Mouse (Mus musculus) left cerebral cortex, postnatal 14 days (tissue): ENCODE data around the gene Acat3. TPM values are rescaled to one million over a fixed set of nuclear protein-coding genes. Genes with fewer than 3 reads are reported as not detected.
A peak's percentile ranks its signal among the peaks of the same experiment; 100 is the strongest.

Experiments used
- DNase-seq, 2 experiments: peaks; one replicate each; pipeline ENCODE4 v3.0.0; 2021 to 2022; ENCODE audit warnings: low spot score in 2 of 2, mixed read lengths in 1 of 2
- intact Hi-C: fragments of 180-260 bp; cut with DNase I; formaldehyde crosslinking; loops from one replicate; pipeline ENCODE4 v1.15.1; 2025
- total RNA-seq, 2 experiments: library from RNA; stranded (reverse); gene quantifications; 2 replicates each; pipeline ENCODE4 v1.2.3; 2021

Acat3 gene
- total RNA-seq, 2 experiments from 2014 or later, result 2.1 to 2.9 TPM

DNA sequence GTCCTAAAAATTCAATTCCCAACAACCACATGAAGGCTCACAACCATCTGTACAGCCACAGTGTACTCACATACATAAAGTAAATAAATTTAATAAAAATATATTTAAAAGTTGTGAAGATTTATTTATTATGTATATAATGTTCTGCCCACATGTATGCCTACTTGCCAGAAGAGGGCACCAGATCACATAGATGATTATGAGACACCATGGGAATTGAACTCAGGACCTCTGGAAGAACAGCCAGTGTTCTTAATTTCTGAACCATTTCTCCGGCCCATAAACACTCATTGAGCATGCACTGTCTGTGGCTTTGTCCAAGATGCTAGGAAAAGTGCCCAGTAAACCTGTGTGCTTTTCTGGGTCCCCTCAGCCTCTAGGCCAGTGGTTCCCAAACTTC is 59.2 kb downstream of the Acat3 start:
- intact Hi-C loops, result loop anchor here (5.0 kb wide), 1 partner anchor 116 kb away; no protein-coding TSS in a partner anchor

GRCm38 (mm10) chr17:12880178-12880577 is 60.2 kb downstream of the Acat3 start:
- intact Hi-C loops, result loop anchor here (5.0 kb wide), 1 partner anchor 117 kb away; no protein-coding TSS in a partner anchor

More for the DNA sequence above, 59.2 kb downstream of the Acat3 start:
- no peak for DNase-seq

GRCm38 (mm10) chr17:12875734-12876133 is 64.7 kb downstream of the Acat3 start, which contains the start of gene Mrgprh:
Gene Mrgprh (plus strand): TSS chr17:12876034.
- no peak for DNase-seq
- intact Hi-C loops, result no loop called here

More at GRCm38 (mm10) chr17:12880178-12880577, 60.2 kb downstream of the Acat3 start:
- DNase-seq, result peak; percentile 92 to 93

Other genes starting within 250 kb of the Acat3 start
- 10 to 100 TPM; 25.8 to 25.9 TPM for gene Igf2r, start 170.9 kb downstream of the Acat3 start, total RNA-seq
- gene Mas1, start 72.5 kb downstream of the Acat3 start, total RNA-seq, result 10 to 100 TPM; 25.5 to 26.0 TPM
- gene Mrgprh, start 64.6 kb downstream of the Acat3 start, total RNA-seq, result under 1 TPM; 0.29 to 0.44 TPM
- 1 to 10 TPM; 1.8 to 5.8 TPM for gene Pnldc1, start 30.4 kb downstream of the Acat3 start, total RNA-seq
- gene Tcp1, start 24.9 kb downstream of the Acat3 start, total RNA-seq, result 100 to 1,000 TPM; 204 to 211 TPM
- gene Mrpl18, start 24.3 kb downstream of the Acat3 start, total RNA-seq, result 10 to 100 TPM; 55.1 to 58.4 TPM
- gene Acat2, start 20.1 kb upstream of the Acat3 start, total RNA-seq, result 10 to 100 TPM; 79.6 to 80.6 TPM
- 10 to 100 TPM; 52.5 to 55.5 TPM for gene Wtap, start 53.6 kb upstream of the Acat3 start, total RNA-seq
- 100 to 1,000 TPM; 268 to 271 TPM for gene Sod2, start 66.2 kb upstream of the Acat3 start, total RNA-seq
- gene Gpr31b, start 111.7 kb upstream of the Acat3 start, total RNA-seq, result under 1 TPM in 1 of 2 experiments, not detected in 1; 0.55 TPM
- gene Tcp10b, start 120.5 kb upstream of the Acat3 start, total RNA-seq, result under 1 TPM in 1 of 2 experiments, not detected in 1; 0.23 TPM
- not detected for gene Unc93a, start 191.2 kb upstream of the Acat3 start, total RNA-seq